Comparison of ENCODE assay signal across 20 mouse cellular contexts in genomic region chr11:114790171-114790570, GRCm38 (mm10). TPM values are rescaled to one million over a fixed set of nuclear protein-coding genes. Genes with fewer than 3 reads are reported as not detected.
"Had no signal": no experiment of that assay in that cellular context is flagged by ENCODE, and none has a peak within 500 bp of the region (broad histone marks: within the 10 kb centered on the region; RNA-seq: fewer than 3 reads in every experiment).

No protein-coding gene starts in this region.

- H3K4me2 ChIP-seq: limb, embryonic 15.5 days; liver, embryonic 11.5 days; lung, embryonic 14.5 days; stomach, embryonic 15.5 days had no signal

- H3K36me3 ChIP-seq: limb, embryonic 12.5 days; limb, embryonic 15.5 days; midbrain, embryonic 13.5 days; stomach, embryonic 15.5 days had no signal

- H3K27ac ChIP-seq: limb, embryonic 12.5 days; limb, embryonic 15.5 days; liver, embryonic 14.5 days; macrophage; midbrain, embryonic 13.5 days; stomach, embryonic 15.5 days had no signal

- DNase-seq: kidney, postnatal 14 days; kidney, postnatal 4 days; left cerebral cortex, postnatal 4 days; liver, postnatal 0 days; right cerebral cortex, postnatal 25 days; spleen, adult 18-20 months; thymus, postnatal 25 days had no signal

- H3K4me3 ChIP-seq: limb, embryonic 12.5 days; limb, embryonic 15.5 days; midbrain, embryonic 13.5 days; stomach, embryonic 15.5 days had no signal

- H3K9me3 ChIP-seq: limb, embryonic 12.5 days; limb, embryonic 15.5 days; midbrain, embryonic 13.5 days; stomach, embryonic 15.5 days had no signal

- H3K9ac ChIP-seq: limb, embryonic 12.5 days; limb, embryonic 15.5 days; liver, embryonic 14.5 days; liver, postnatal 0 days; lung, embryonic 14.5 days; stomach, embryonic 15.5 days had no signal

- ATAC-seq: liver, postnatal 0 days; lung, postnatal 0 days; midbrain, embryonic 13.5 days had no signal

RNA-seq across cellular contexts. Expression of gene Btbd17, which starts 5.6 kb away (rescaled TPM):
- polyA plus RNA-seq: liver, embryonic 14.5 days; liver, postnatal 0 days; macrophage; thymus, postnatal 0 days had no signal

RNA-seq across cellular contexts. Expression of gene Gpr142, which starts 8.6 kb away (rescaled TPM):
- polyA plus RNA-seq: kidney, embryonic 16.5 days; limb, embryonic 12.5 days; limb, embryonic 15.5 days; liver, embryonic 11.5 days; liver, embryonic 14.5 days; liver, postnatal 0 days; lung, embryonic 14.5 days; lung, postnatal 0 days; macrophage; midbrain, embryonic 13.5 days; midbrain, postnatal 0 days; neural tube, embryonic 11.5 days; thymus, postnatal 0 days had no signal

RNA-seq across cellular contexts. Expression of gene Kif19a, which starts 25.0 kb away (rescaled TPM):
- polyA plus RNA-seq: limb, embryonic 12.5 days; liver, embryonic 11.5 days had no signal
